Mouse (Mus musculus) liver, embryonic 11.5 days (tissue): Measurements from ENCODE around the gene Olfr808. TPM values are rescaled to one million over a fixed set of nuclear protein-coding genes. Genes with fewer than 3 reads are reported as not detected.

Experiments used
- ATAC-seq: fragments of 200-750 bp; cut with Nextera tagmentation; replicated peaks from 2 replicates; pipeline ENCODE4 v1.8.0; 2017; ENCODE audit warnings: moderate number of reproducible peaks, mild to moderate bottlenecking, moderate TSS enrichment, moderate library complexity; ENCODE audit not compliant: low FRiP score
- DNase-seq: peaks from one replicate; pipeline ENCODE4 v3.0.0-alpha.2; 2017; ENCODE audit warnings: low spot score
- H3K27ac ChIP-seq: fragments of 300-500 bp; sonication (generic); 2 replicates; pipeline ENCODE4 v1.5.1; 2014; ENCODE audit warnings: mild to moderate bottlenecking, low read depth, low read length, control low read depth
- H3K27me3 ChIP-seq: fragments of 300-500 bp; sonication (generic); replicated peaks from 2 replicates; pipeline ENCODE4 v1.6.1; 2014; ENCODE audit warnings: low read length, mixed read lengths; ENCODE audit not compliant: control insufficient read depth, insufficient read depth
- H3K36me3 ChIP-seq: fragments of 300-500 bp; sonication (generic); 2 replicates; pipeline ENCODE4 v1.6.1; 2014; ENCODE audit warnings: mild to moderate bottlenecking, low read length, moderate library complexity, mixed read lengths; ENCODE audit not compliant: control insufficient read depth, insufficient read depth
- H3K4me1 ChIP-seq: fragments of 300-500 bp; sonication (generic); replicated peaks from 2 replicates; pipeline ENCODE4 v1.6.1; 2014; ENCODE audit warnings: low read length, mixed read lengths; ENCODE audit not compliant: control insufficient read depth, insufficient read depth
- H3K4me2 ChIP-seq: fragments of 300-500 bp; sonication (generic); 2 replicates; pipeline ENCODE4 v1.6.1; 2014; ENCODE audit warnings: mild to moderate bottlenecking, control low read depth, moderate library complexity
- H3K4me3 ChIP-seq: fragments of 300-500 bp; sonication (generic); 2 replicates; pipeline ENCODE4 v1.5.1; 2014; ENCODE audit warnings: low read depth, low read length, control low read depth
- H3K9ac ChIP-seq: fragments of 300-500 bp; sonication (generic); 2 replicates; pipeline ENCODE4 v1.6.1; 2014; ENCODE audit warnings: low read depth, low read length, control low read depth
- H3K9me3 ChIP-seq: fragments of 300-500 bp; sonication (generic); 2 replicates; pipeline ENCODE4 v1.6.1; 2016; ENCODE audit warnings: low read length, inconsistent platforms, mixed read lengths; ENCODE audit not compliant: control insufficient read depth
- WGBS: fragments of 180-500 bp; shearing (Covaris S2); extraction: QIAGEN DNeasy Blood & Tissue Kit; methylation state at CpG from one replicate; pipeline ENCODE4 v1.1.7; 2014; 5-methylcytosine and 5-hydroxymethylcytosine counted together
- polyA plus RNA-seq: library from polyadenylated mRNA; unstranded; fragments of >200 nt; fragmentation: Nextera tagmentation; extraction: Ambion mirVana; gene quantifications from 2 replicates; pipeline ENCODE4 v1.2.1, GENCODE M21; 2014

Gene Olfr808
- polyA plus RNA-seq = not detected in 2 replicates

DNA sequence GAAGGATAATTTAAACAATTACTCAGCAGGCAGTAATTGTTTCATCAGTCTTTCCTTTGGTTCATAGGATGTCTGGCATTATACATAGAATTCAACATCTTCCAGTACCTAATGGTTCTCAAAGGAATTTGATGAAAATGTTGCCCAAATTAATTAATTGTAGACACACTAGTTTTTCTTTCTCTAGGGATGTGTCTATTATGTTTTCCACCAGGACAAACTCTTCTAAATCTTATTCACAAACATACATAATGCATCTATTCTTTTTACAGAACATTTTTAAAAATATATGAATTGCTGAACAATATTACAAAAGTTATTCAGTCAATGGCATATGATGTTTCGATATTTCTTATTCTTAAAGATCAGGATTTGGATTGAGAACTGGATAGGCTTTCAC is at the start of gene Olfr808:
Olfr808 (plus strand) TSS at position 301 of the 400 bp plus-strand sequence.
- Histone ChIP-seq H3K27me3 (no peaks in the 10 kb centered on the region), H3K27ac (no peak within 1 kb of the TSS), H3K36me3 (no peaks in the 10 kb centered on the region), H3K4me3 (no peak within 1 kb of the TSS), H3K9ac (no peak within 1 kb of the TSS), H3K4me2 (no peak within 1 kb of the TSS), H3K4me1 (no peaks in the 10 kb centered on the region), H3K9me3 (no peaks in the 10 kb centered on the region)
- WGBS = 86% methylated on average over 1 of the region's 1 CpGs
- DNase-seq (no peak), ATAC-seq (no peak)

- Histone ChIP-seq H3K36me3 (no peaks in the 10 kb centered on the region), H3K4me2 (no peak within 1 kb of the TSS), H3K9me3 (no peaks in the 10 kb centered on the region), H3K27ac (no peak within 1 kb of the TSS), H3K9ac (no peak within 1 kb of the TSS), H3K4me3 (no peak within 1 kb of the TSS), H3K4me1 (no peaks in the 10 kb centered on the region), H3K27me3 (no peaks in the 10 kb centered on the region)
- DNase-seq (no peak), ATAC-seq (no peak)
- WGBS = 92% methylated on average over 2 of the region's 2 CpGs
Observed at GRCm38 (mm10) chr10:129729275-129729674, 36.0 kb upstream of the Olfr808 start, which contains the start of gene Olfr805. Gene Olfr805 (minus strand): TSS chr10:129729375.

GRCm38 (mm10) chr10:129741821-129742220 is 23.5 kb upstream of the Olfr808 start, which contains the start of gene Olfr806:
Gene Olfr806 (minus strand): TSS chr10:129741921.
- Histone ChIP-seq H3K4me1 (no peaks in the 10 kb centered on the region), H3K27me3 (no peaks in the 10 kb centered on the region), H3K4me2 (no peak within 1 kb of the TSS), H3K27ac (no peak within 1 kb of the TSS), H3K9ac (no peak within 1 kb of the TSS), H3K9me3 (no peaks in the 10 kb centered on the region), H3K36me3 (no peaks in the 10 kb centered on the region), H3K4me3 (no peak within 1 kb of the TSS)
- ATAC-seq (no peak), DNase-seq (no peak)

DNA sequence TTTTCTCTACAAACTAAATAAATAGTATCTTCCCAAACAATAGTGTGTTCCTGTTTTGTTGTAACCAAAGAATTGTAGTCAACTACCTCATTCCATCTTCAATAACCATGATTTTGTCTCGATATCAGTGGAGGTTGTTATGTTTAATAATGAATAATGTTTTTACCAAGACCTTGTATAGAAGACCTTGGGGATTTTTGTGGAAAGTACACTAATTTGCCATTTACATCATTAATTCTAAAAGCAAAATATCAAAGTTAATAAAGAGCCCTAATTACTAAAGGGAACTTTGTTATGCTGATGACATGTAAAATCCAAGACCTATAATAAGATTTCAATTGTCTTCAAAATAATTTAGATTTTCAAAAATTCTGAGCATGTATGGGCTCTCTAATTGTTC is 7.6 kb upstream of the Olfr808 start, which contains the start of gene Olfr807:
Olfr807 (minus strand) TSS at position 101 of the 400 bp plus-strand sequence.
- WGBS = 80% methylated on average over 1 of the region's 1 CpGs
- no peak for ATAC-seq
- no peak within 1 kb of the TSS for H3K27ac ChIP-seq
- no peaks in the 10 kb centered on the region for H3K4me1 ChIP-seq
- no peaks in the 10 kb centered on the region for H3K36me3 ChIP-seq
- H3K9me3 ChIP-seq = no peaks in the 10 kb centered on the region
- no peak within 1 kb of the TSS for H3K4me2 ChIP-seq
- DNase-seq = no peak
- no peak within 1 kb of the TSS for H3K9ac ChIP-seq
- H3K27me3 ChIP-seq = no peaks in the 10 kb centered on the region
- H3K4me3 ChIP-seq = no peak within 1 kb of the TSS

- no peak within 1 kb of the TSS for H3K27ac ChIP-seq
- no peaks in the 10 kb centered on the region for H3K36me3 ChIP-seq
Observed at GRCm38 (mm10) chr10:129774338-129774737, 9.1 kb downstream of the Olfr808 start, which contains the start of gene Olfr809. Gene Olfr809 (plus strand): TSS chr10:129774638.

GRCm38 (mm10) chr10:129778123-129778522 is 12.8 kb downstream of the Olfr808 start:
- H3K27ac ChIP-seq = no peak overlapping the region
- H3K27me3 ChIP-seq = no peaks in the 10 kb centered on the region
- no peaks in the 10 kb centered on the region for H3K36me3 ChIP-seq
- H3K4me3 ChIP-seq = no peak overlapping the region
- no peak overlapping the region for H3K9ac ChIP-seq
- ATAC-seq (no peak), DNase-seq (no peak)
- H3K4me1 ChIP-seq = no peaks in the 10 kb centered on the region
- H3K9me3 ChIP-seq = no peaks in the 10 kb centered on the region
- no peak overlapping the region for H3K4me2 ChIP-seq

More at GRCm38 (mm10) chr10:129774338-129774737, 9.1 kb downstream of the Olfr808 start, which contains the start of gene Olfr809:
- DNase-seq (no peak), ATAC-seq (no peak)
- Histone ChIP-seq H3K4me2 (no peak within 1 kb of the TSS), H3K9me3 (no peaks in the 10 kb centered on the region), H3K4me3 (no peak within 1 kb of the TSS), H3K4me1 (no peaks in the 10 kb centered on the region), H3K9ac (no peak within 1 kb of the TSS), H3K27me3 (no peaks in the 10 kb centered on the region)

GRCm38 (mm10) chr10:129794817-129795216 is 29.5 kb downstream of the Olfr808 start, which contains the start of gene Olfr810:
Gene Olfr810 (minus strand): TSS chr10:129794917.
- no peak within 1 kb of the TSS for H3K9ac ChIP-seq
- H3K4me1 ChIP-seq = no peaks in the 10 kb centered on the region
- no peaks in the 10 kb centered on the region for H3K9me3 ChIP-seq
- DNase-seq = no peak
- no peak within 1 kb of the TSS for H3K4me3 ChIP-seq
- ATAC-seq = no peak
- no peak within 1 kb of the TSS for H3K27ac ChIP-seq
- H3K4me2 ChIP-seq = no peak within 1 kb of the TSS
- no peaks in the 10 kb centered on the region for H3K27me3 ChIP-seq
- no peaks in the 10 kb centered on the region for H3K36me3 ChIP-seq

- Histone ChIP-seq H3K4me1 (no peaks in the 10 kb centered on the region), H3K4me2 (no peak within 1 kb of the TSS), H3K9ac (no peak within 1 kb of the TSS), H3K36me3 (no peaks in the 10 kb centered on the region), H3K9me3 (no peaks in the 10 kb centered on the region), H3K27me3 (no peaks in the 10 kb centered on the region), H3K4me3 (no peak within 1 kb of the TSS), H3K27ac (no peak within 1 kb of the TSS)
- ATAC-seq = no peak
- DNase-seq = no peak
- WGBS = 73% methylated on average over 4 of the region's 4 CpGs
Observed at GRCm38 (mm10) chr10:129804296-129804695, 39.0 kb downstream of the Olfr808 start, which contains the start of gene Olfr811. Gene Olfr811 (minus strand): TSS chr10:129804396.
